Mouse (Mus musculus) ES-E14 (cell line): ENCODE data around the gene Trim44.

ENCODE experiments used
- HCFC1 ChIP-seq: IDR thresholded peaks from 2 replicates; pipeline ENCODE4 v1.6.1; 2012; ENCODE audit warnings: low read length, inconsistent platforms, borderline replicate concordance; ENCODE audit not compliant: insufficient read depth
- ZNF384 ChIP-seq: IDR thresholded peaks from 2 replicates; pipeline ENCODE4 v1.6.1; 2012; ENCODE audit warnings: low read depth, low read length, inconsistent platforms

- TF ChIP-seq HCFC1, result no peak
- TF ChIP-seq ZNF384, result no peak
Measured at GRCm38 (mm10) chr2:102303274-102303673, 104.4 kb downstream of the Trim44 start.
